Mouse (Mus musculus) limb, embryonic 14.5 days (tissue): ENCODE measurements around the gene Hinfp. TPM values are rescaled to one million over a fixed set of nuclear protein-coding genes. Genes with fewer than 3 reads are reported as not detected.

ENCODE experiments used
- ATAC-seq: fragments of 200-750 bp; cut with Nextera tagmentation; 2 replicates; pipeline ENCODE4 v1.8.0; 2017; ENCODE audit warnings: low read depth, moderate number of reproducible peaks, moderate TSS enrichment; ENCODE audit not compliant: low FRiP score
- DNase-seq: peaks from one replicate; pipeline ENCODE4 v3.0.0-alpha.2; 2015; ENCODE audit warnings: low spot score
- H3K27ac ChIP-seq: fragments of 300-500 bp; sonication (generic); replicated peaks from 2 replicates; pipeline ENCODE4 v1.5.1; 2014; ENCODE audit warnings: low read depth, mild to moderate bottlenecking, low read length, moderate library complexity, mixed read lengths
- H3K27me3 ChIP-seq: fragments of 300-500 bp; sonication (generic); 2 replicates; pipeline ENCODE4 v1.6.1; 2014; ENCODE audit warnings: low read length, mixed read lengths; ENCODE audit not compliant: control insufficient read depth, insufficient read depth
- H3K36me3 ChIP-seq: fragments of 300-500 bp; sonication (generic); 2 replicates; pipeline ENCODE4 v1.6.1; 2014; ENCODE audit warnings: mild to moderate bottlenecking, low read length, moderate library complexity, mixed read lengths; ENCODE audit not compliant: control insufficient read depth, insufficient read depth
- H3K4me1 ChIP-seq: fragments of 300-500 bp; sonication (generic); 2 replicates; pipeline ENCODE4 v1.6.1; 2014; ENCODE audit warnings: antibody characterized with exemption, low read length, mixed read lengths; ENCODE audit not compliant: control insufficient read depth, insufficient read depth
- H3K4me2 ChIP-seq: fragments of 300-500 bp; sonication (generic); replicated peaks from 2 replicates; pipeline ENCODE4 v1.6.1; 2014; ENCODE audit warnings: low read depth, mild to moderate bottlenecking, low read length, moderate library complexity; ENCODE audit not compliant: severe bottlenecking
- H3K4me3 ChIP-seq: fragments of 300-500 bp; sonication (generic); replicated peaks from 2 replicates; pipeline ENCODE4 v1.5.1; 2014; ENCODE audit warnings: low read length
- H3K9ac ChIP-seq: fragments of 300-500 bp; sonication (generic); 2 replicates; pipeline ENCODE4 v1.6.1; 2014; ENCODE audit warnings: mild to moderate bottlenecking, low read depth, low read length, moderate library complexity; ENCODE audit not compliant: severe bottlenecking
- H3K9me3 ChIP-seq: fragments of 300-500 bp; sonication (generic); 2 replicates; pipeline ENCODE4 v1.6.1; 2016; ENCODE audit warnings: low read length; ENCODE audit not compliant: control insufficient read depth
- POLR2A ChIP-seq: fragments of 200-500 bp; IDR thresholded peaks from 2 replicates; pipeline ENCODE4 v1.8.0; 2012; ENCODE audit warnings: inconsistent platforms, mild to moderate bottlenecking, moderate library complexity, borderline replicate concordance; ENCODE audit not compliant: insufficient read depth, insufficient read length; ENCODE audit errors: extremely low read depth
- WGBS: fragments of 180-500 bp; shearing (Covaris S2); extraction: QIAGEN DNeasy Blood & Tissue Kit; methylation state at CpG from one replicate; pipeline ENCODE4 v1.1.7; 2014; 5-methylcytosine and 5-hydroxymethylcytosine counted together
- polyA plus RNA-seq, 2 experiments: library from polyadenylated mRNA; depleted of rRNA in 1 of 2; stranded (reverse) in 1 of 2; unstranded in 1 of 2; fragments of >200 nt; fragmentation: Nextera tagmentation in 1 of 2; extraction: Ambion mirVana in 1 of 2; gene quantifications; 2 replicates each; pipeline versions ENCODE4 v1.2.1 to v1.2.3; 2012 to 2014

Gene Hinfp
- polyA plus RNA-seq, 2 experiments: 18.0 to 39.4 TPM

GRCm38 (mm10) chr9:44266478-44267226 lies 38.8 kb downstream of the Hinfp start:
- Histone ChIP-seq H3K36me3 (peaks cover 5% of the 10 kb centered on the region), H3K4me3 (0 out of 2 replicates have a peak overlapping the region, but pooled peaks have one; percentile 54), H3K9me3 (no peaks in the 10 kb centered on the region), H3K27ac (peak overlapping the region; percentile 86; the same call in 1 of the 2 replicates), H3K9ac (peak overlapping the region; percentile 92; the same call in 1 of the 2 replicates), H3K4me1 (peaks cover 11% of the 10 kb centered on the region), H3K27me3 (no peaks in the 10 kb centered on the region), H3K4me2 (peak overlapping the region; percentile 91)
- WGBS: 69% methylated on average over 8 of the region's 8 CpGs
- ATAC-seq (no peak), DNase-seq (no peak)
- no peak for TF ChIP-seq POLR2A

GRCm38 (mm10) chr9:44261388-44261787 lies 44.1 kb downstream of the Hinfp start:
- no peak overlapping the region for H3K4me3 ChIP-seq
- TF ChIP-seq POLR2A: no peak
- H3K9ac ChIP-seq: no peak overlapping the region
- peaks cover 7% of the 10 kb centered on the region for H3K36me3 ChIP-seq
- H3K4me2 ChIP-seq: no peak overlapping the region
- ATAC-seq (no peak), DNase-seq (no peak)
- H3K9me3 ChIP-seq: no peaks in the 10 kb centered on the region
- no peak overlapping the region for H3K27ac ChIP-seq
- no peaks in the 10 kb centered on the region for H3K4me1 ChIP-seq
- 81% methylated on average over 14 of the region's 14 CpGs for WGBS
- H3K27me3 ChIP-seq: no peaks in the 10 kb centered on the region

GRCm38 (mm10) chr9:44259014-44259413 lies 46.5 kb downstream of the Hinfp start:
- no peak overlapping the region for H3K9ac ChIP-seq
- DNase-seq (no peak), ATAC-seq (no peak)
- peaks cover 15% of the 10 kb centered on the region for H3K4me1 ChIP-seq
- H3K9me3 ChIP-seq: no peaks in the 10 kb centered on the region
- TF ChIP-seq POLR2A: no peak
- no peak overlapping the region for H3K4me3 ChIP-seq
- no peaks in the 10 kb centered on the region for H3K27me3 ChIP-seq
- peaks cover 4% of the 10 kb centered on the region for H3K36me3 ChIP-seq
- no peak overlapping the region for H3K4me2 ChIP-seq
- WGBS: 81% methylated on average over 10 of the region's 10 CpGs
- H3K27ac ChIP-seq: no peak overlapping the region

GRCm38 (mm10) chr9:44256213-44256612 lies 49.3 kb downstream of the Hinfp start:
- WGBS: 80% methylated on average over 8 of the region's 8 CpGs
- TF ChIP-seq POLR2A: no peak
- no peak overlapping the region for H3K27ac ChIP-seq
- no peak overlapping the region for H3K4me3 ChIP-seq
- peaks cover 17% of the 10 kb centered on the region for H3K4me1 ChIP-seq
- no peak for ATAC-seq
- H3K4me2 ChIP-seq: no peak overlapping the region
- no peak overlapping the region for H3K9ac ChIP-seq
- no peaks in the 10 kb centered on the region for H3K9me3 ChIP-seq
- DNase-seq: no peak
- H3K27me3 ChIP-seq: no peaks in the 10 kb centered on the region
- peaks cover 4% of the 10 kb centered on the region; the same call in 1 of the 2 replicates for H3K36me3 ChIP-seq

GRCm38 (mm10) chr9:44255136-44255521 lies 50.3 kb downstream of the Hinfp start:
- TF ChIP-seq POLR2A: no peak
- Histone ChIP-seq H3K4me1 (peaks cover 17% of the 10 kb centered on the region), H3K9me3 (no peaks in the 10 kb centered on the region), H3K9ac (no peak overlapping the region), H3K27me3 (no peaks in the 10 kb centered on the region), H3K4me3 (no peak overlapping the region), H3K4me2 (no peak overlapping the region), H3K36me3 (peaks cover 4% of the 10 kb centered on the region; the same call in 1 of the 2 replicates), H3K27ac (peak overlapping the region; percentile 5)
- ATAC-seq (no peak), DNase-seq (no peak)
- 43% methylated on average over 6 of the region's 6 CpGs for WGBS
